In genomic region chr14:75284193-75284915, GRCm38 (mm10) we compare ENCODE assay signal across 8 mouse cellular contexts. TPM values are rescaled to one million over a fixed set of nuclear protein-coding genes. Genes with fewer than 3 reads are reported as not detected.
DNase-seq lines count a peak whose midpoint lies in the region; ATAC-seq and TF ChIP-seq lines count a peak whose summit lies in the region.

Gene Zc3h13, plus strand, starts transcription at chr14:75284373.

- DNase-seq in CD8-positive naive resting alpha-beta T cell, adult 2 months (ENCODE audit: low read depth in 2 of 2, low spot score in 2 of 2), result peak; percentile 94 to 98
- peak; percentile 87 for DNase-seq in c-Kit-positive CD71-negative TER-119-negative erythroid progenitor cells, embryonic 14.5 days (ENCODE audit: low read depth)
- peak; percentile 95 for DNase-seq in forebrain, embryonic 10.5 days (ENCODE audit: extremely low spot score, low spot score)
- DNase-seq in kidney, postnatal 25 days, result peak; percentile 95
- peak; percentile 85 to 88 (median 85) for DNase-seq in liver, embryonic 14.5 days (ENCODE audit: low read depth in 3 of 3, low spot score in 3 of 3)
- DNase-seq in neural tube, embryonic 11.5 days (ENCODE audit: low spot score), result peak; percentile 95
- peak; percentile 97 for DNase-seq in stomach, postnatal 0 days (ENCODE audit: low spot score)

- H3K9me3 ChIP-seq in forebrain, embryonic 10.5 days, result no peaks in the 10 kb centered on the region
- H3K9me3 ChIP-seq in heart, embryonic 15.5 days (replicated peaks), result no peaks in the 10 kb centered on the region
- H3K9me3 ChIP-seq in liver, embryonic 14.5 days (ENCODE audit: control insufficient read depth, low read length), result no peaks in the 10 kb centered on the region
- no peaks in the 10 kb centered on the region for H3K9me3 ChIP-seq in neural tube, embryonic 11.5 days (ENCODE audit: control insufficient read depth, low read length)
- H3K9me3 ChIP-seq in stomach, postnatal 0 days (ENCODE audit: control insufficient read depth, low read length), result no peaks in the 10 kb centered on the region

- peaks cover 20% of the 10 kb centered on the region for H3K4me1 ChIP-seq in forebrain, embryonic 10.5 days
- H3K4me1 ChIP-seq in heart, embryonic 15.5 days (replicated peaks), result peaks cover 18% of the 10 kb centered on the region
- peaks cover 5% of the 10 kb centered on the region in 2 experiments for H3K4me1 ChIP-seq in liver, embryonic 14.5 days (replicated peaks; ENCODE audit: control insufficient read depth in 2 of 2, insufficient read depth in 2 of 2, low read length in 1 of 2)
- H3K4me1 ChIP-seq in neural tube, embryonic 11.5 days (ENCODE audit: control insufficient read depth, insufficient read depth, low read length), result peaks cover 8% of the 10 kb centered on the region
- no peaks in the 10 kb centered on the region for H3K4me1 ChIP-seq in stomach, postnatal 0 days (replicated peaks; ENCODE audit: control insufficient read depth, insufficient read depth)

- WGBS in forebrain, embryonic 10.5 days, result under 1% methylated on average over 61 of the region's 61 CpGs
- under 1% methylated on average over 61 of the region's 61 CpGs for WGBS in heart, embryonic 15.5 days
- WGBS in liver, embryonic 14.5 days (ENCODE audit: insufficient replicate concordance), result under 1% methylated on average over 61 of the region's 61 CpGs
- WGBS in neural tube, embryonic 11.5 days, result under 1% methylated on average over 59 of the region's 61 CpGs
- under 1% methylated on average over 61 of the region's 61 CpGs for WGBS in stomach, postnatal 0 days

- peak; percentile 97 for ATAC-seq in heart, embryonic 15.5 days (replicated peaks; ENCODE audit: insufficient number of reproducible peaks, insufficient read depth, low FRiP score, low read depth)
- peak; percentile 98 for ATAC-seq in liver, embryonic 14.5 days (ENCODE audit: insufficient read depth)
- ATAC-seq in neural tube, embryonic 11.5 days (ENCODE audit: insufficient read depth, low FRiP score, low TSS enrichment), result peak; percentile 97
- ATAC-seq in stomach, postnatal 0 days (ENCODE audit: low FRiP score, low TSS enrichment), result peak; percentile 99

- H3K27me3 ChIP-seq in forebrain, embryonic 10.5 days (ENCODE audit: poor library complexity, severe bottlenecking), result no peaks in the 10 kb centered on the region
- H3K27me3 ChIP-seq in heart, embryonic 15.5 days, result no peaks in the 10 kb centered on the region
- no peaks in the 10 kb centered on the region for H3K27me3 ChIP-seq in liver, embryonic 14.5 days (ENCODE audit: control insufficient read depth, insufficient read depth, low read length)
- H3K27me3 ChIP-seq in neural tube, embryonic 11.5 days (ENCODE audit: control insufficient read depth, insufficient read depth, low read length), result no peaks in the 10 kb centered on the region
- no peaks in the 10 kb centered on the region for H3K27me3 ChIP-seq in stomach, postnatal 0 days (ENCODE audit: control insufficient read depth, insufficient read depth, low read length)

- H3K27ac ChIP-seq in forebrain, embryonic 10.5 days, result peak within 1 kb of the TSS; percentile 92
- peak within 1 kb of the TSS; percentile 90 for H3K27ac ChIP-seq in heart, embryonic 15.5 days
- H3K27ac ChIP-seq in liver, embryonic 14.5 days, result peak within 1 kb of the TSS; percentile 60
- peak within 1 kb of the TSS; percentile 83 for H3K27ac ChIP-seq in neural tube, embryonic 11.5 days (ENCODE audit: low read depth, low read length)
- H3K27ac ChIP-seq in stomach, postnatal 0 days (replicated peaks), result peak within 1 kb of the TSS; percentile 90

- 0 out of 2 replicates have a peak, but pooled peaks have one; percentile 13 for TF ChIP-seq EP300 in liver, embryonic 14.5 days (IDR thresholded peaks at IDR 0.05; ENCODE audit: low read depth)
- no peak for TF ChIP-seq EP300 in stomach, postnatal 0 days (optimal IDR thresholded peaks at IDR 0.05)

- H3K9ac ChIP-seq in heart, embryonic 15.5 days, result peak within 1 kb of the TSS; percentile 95
- peak within 1 kb of the TSS; percentile 85 for H3K9ac ChIP-seq in liver, embryonic 14.5 days (replicated peaks)
- peak within 1 kb of the TSS; percentile 91 for H3K9ac ChIP-seq in neural tube, embryonic 11.5 days (ENCODE audit: low read length)
- peak within 1 kb of the TSS; percentile 92 for H3K9ac ChIP-seq in stomach, postnatal 0 days (ENCODE audit: low read length)

- peak within 1 kb of the TSS; percentile 81 for H3K4me2 ChIP-seq in heart, embryonic 15.5 days
- peak within 1 kb of the TSS; percentile 82 for H3K4me2 ChIP-seq in liver, embryonic 14.5 days (ENCODE audit: low read depth)
- peak within 1 kb of the TSS; percentile 83 for H3K4me2 ChIP-seq in neural tube, embryonic 11.5 days (ENCODE audit: low read depth)
- H3K4me2 ChIP-seq in stomach, postnatal 0 days (replicated peaks; ENCODE audit: low read depth), result peak within 1 kb of the TSS; percentile 79

- H3K36me3 ChIP-seq in forebrain, embryonic 10.5 days (replicated peaks), result no peaks in the 10 kb centered on the region
- H3K36me3 ChIP-seq in heart, embryonic 15.5 days, result no peaks in the 10 kb centered on the region
- no peaks in the 10 kb centered on the region for H3K36me3 ChIP-seq in liver, embryonic 14.5 days (replicated peaks; ENCODE audit: control insufficient read depth, insufficient read depth, low read depth)
- H3K36me3 ChIP-seq in neural tube, embryonic 11.5 days (ENCODE audit: control insufficient read depth, insufficient read depth, low read length), result no peaks in the 10 kb centered on the region
- H3K36me3 ChIP-seq in stomach, postnatal 0 days (ENCODE audit: control insufficient read depth, insufficient read depth, low read length), result no peaks in the 10 kb centered on the region

- H3K4me3 ChIP-seq in forebrain, embryonic 10.5 days, result peak within 1 kb of the TSS; percentile 99
- H3K4me3 ChIP-seq in heart, embryonic 15.5 days, result peak within 1 kb of the TSS; percentile 99
- H3K4me3 ChIP-seq in liver, embryonic 14.5 days (ENCODE audit: insufficient read depth in 1 of 2, low read depth in 2 of 2, low read length in 2 of 2), result peak within 1 kb of the TSS; percentile 86 to 95
- peak within 1 kb of the TSS; percentile 99 for H3K4me3 ChIP-seq in neural tube, embryonic 11.5 days (ENCODE audit: low read depth, low read length)
- H3K4me3 ChIP-seq in stomach, postnatal 0 days (ENCODE audit: low read depth, low read length), result peak within 1 kb of the TSS; percentile 98

- peak; percentile 40; the same call in 1 of the 2 replicates for TF ChIP-seq CTCF in liver, embryonic 14.5 days (IDR thresholded peaks at IDR 0.05; ENCODE audit: low read depth)
- TF ChIP-seq CTCF in stomach, postnatal 0 days (IDR thresholded peaks at IDR 0.05; ENCODE audit: low read depth), result peak; percentile 44

RNA-seq across cellular contexts. Expression of gene Zc3h13, which starts in this region (rescaled TPM):
- polyA plus RNA-seq in forebrain, embryonic 10.5 days (2016; fragmentation: Nextera tagmentation; extraction: Ambion mirVana), result 36.9 and 38.3 TPM in 2 replicates
- 19.2 and 22.9 TPM in 2 replicates for polyA plus RNA-seq in heart, embryonic 15.5 days (2015; fragmentation: Nextera tagmentation; extraction: Ambion mirVana)
- 5.2 and 8.1 TPM in 2 replicates for polyA plus RNA-seq in liver, embryonic 14.5 days (2012; rRNA removed)
- 9.2 and 11.3 TPM in 2 replicates for polyA plus RNA-seq in liver, embryonic 14.5 days (2014; fragmentation: Nextera tagmentation; extraction: Ambion mirVana)
- polyA plus RNA-seq in neural tube, embryonic 11.5 days (2014; fragmentation: Nextera tagmentation; extraction: Ambion mirVana), result 35.1 and 36.1 TPM in 2 replicates
- polyA plus RNA-seq in stomach, postnatal 0 days (2015; fragmentation: Nextera tagmentation; extraction: Ambion mirVana), result 13.9 and 15.9 TPM in 2 replicates

Comparison
In these comparisons a context has a peak if more than half of its experiments do, and no peak if none do; other contexts are left out.
1. Peak in every context shown above with its lines: DNase-seq, ATAC-seq, H3K4me3 ChIP-seq and H3K27ac ChIP-seq.